Mouse (Mus musculus) liver, embryonic 11.5 days (tissue): ENCODE results near the gene Xlr4c. TPM values are rescaled to one million over a fixed set of nuclear protein-coding genes. Genes with fewer than 3 reads are reported as not detected.
"Not testable (repeated sequence)": the region's sequence is repeated elsewhere in the genome, so short reads cannot be mapped to it uniquely, and the experiment has no call there.

Experiments used
- ATAC-seq: fragments of 200-750 bp; cut with Nextera tagmentation; replicated peaks from 2 replicates; pipeline ENCODE4 v1.8.0; 2017; ENCODE audit warnings: moderate number of reproducible peaks, mild to moderate bottlenecking, moderate TSS enrichment, moderate library complexity; ENCODE audit not compliant: low FRiP score
- DNase-seq: peaks from one replicate; pipeline ENCODE4 v3.0.0-alpha.2; 2017; ENCODE audit warnings: low spot score
- H3K27ac ChIP-seq: fragments of 300-500 bp; sonication (generic); 2 replicates; pipeline ENCODE4 v1.5.1; 2014; ENCODE audit warnings: mild to moderate bottlenecking, low read depth, low read length, control low read depth
- H3K27me3 ChIP-seq: fragments of 300-500 bp; sonication (generic); replicated peaks from 2 replicates; pipeline ENCODE4 v1.6.1; 2014; ENCODE audit warnings: low read length, mixed read lengths; ENCODE audit not compliant: control insufficient read depth, insufficient read depth
- H3K36me3 ChIP-seq: fragments of 300-500 bp; sonication (generic); 2 replicates; pipeline ENCODE4 v1.6.1; 2014; ENCODE audit warnings: mild to moderate bottlenecking, low read length, moderate library complexity, mixed read lengths; ENCODE audit not compliant: control insufficient read depth, insufficient read depth
- H3K4me1 ChIP-seq: fragments of 300-500 bp; sonication (generic); replicated peaks from 2 replicates; pipeline ENCODE4 v1.6.1; 2014; ENCODE audit warnings: low read length, mixed read lengths; ENCODE audit not compliant: control insufficient read depth, insufficient read depth
- H3K4me2 ChIP-seq: fragments of 300-500 bp; sonication (generic); 2 replicates; pipeline ENCODE4 v1.6.1; 2014; ENCODE audit warnings: mild to moderate bottlenecking, control low read depth, moderate library complexity
- H3K4me3 ChIP-seq: fragments of 300-500 bp; sonication (generic); 2 replicates; pipeline ENCODE4 v1.5.1; 2014; ENCODE audit warnings: low read depth, low read length, control low read depth
- H3K9ac ChIP-seq: fragments of 300-500 bp; sonication (generic); 2 replicates; pipeline ENCODE4 v1.6.1; 2014; ENCODE audit warnings: low read depth, low read length, control low read depth
- H3K9me3 ChIP-seq: fragments of 300-500 bp; sonication (generic); 2 replicates; pipeline ENCODE4 v1.6.1; 2016; ENCODE audit warnings: low read length, inconsistent platforms, mixed read lengths; ENCODE audit not compliant: control insufficient read depth
- WGBS: fragments of 180-500 bp; shearing (Covaris S2); extraction: QIAGEN DNeasy Blood & Tissue Kit; methylation state at CpG from one replicate; pipeline ENCODE4 v1.1.7; 2014; 5-methylcytosine and 5-hydroxymethylcytosine counted together
- polyA plus RNA-seq: library from polyadenylated mRNA; unstranded; fragments of >200 nt; fragmentation: Nextera tagmentation; extraction: Ambion mirVana; gene quantifications from 2 replicates; pipeline ENCODE4 v1.2.1, GENCODE M21; 2014

The Xlr4c gene
- polyA plus RNA-seq: 0.53 and 1.2 TPM in 2 replicates

- H3K27ac ChIP-seq, H3K36me3 ChIP-seq, H3K9ac ChIP-seq, DNase-seq, H3K4me3 ChIP-seq, H3K9me3 ChIP-seq, ATAC-seq, H3K4me1 ChIP-seq, H3K4me2 ChIP-seq, H3K27me3 ChIP-seq: not testable (repeated sequence)
- 73% methylated on average over 11 of the region's 14 CpGs for whole genome bisulfite sequencing
Measured at GRCm38 (mm10) chrX:73242821-73243325, at the start of gene Xlr4c. Xlr4c (minus strand) TSS chrX:73243130.

- not testable (repeated sequence) for H3K9ac ChIP-seq, H3K27me3 ChIP-seq, H3K9me3 ChIP-seq, H3K4me1 ChIP-seq, ATAC-seq, DNase-seq, H3K4me2 ChIP-seq, H3K27ac ChIP-seq, H3K4me3 ChIP-seq, H3K36me3 ChIP-seq
- WGBS: 83% methylated on average over 14 of the region's 14 CpGs
Measured at GRCm38 (mm10) chrX:73265270-73265669, 22.3 kb upstream of the Xlr4c start, which contains the start of gene Xlr3c. Xlr3c (minus strand) TSS chrX:73265390.

GRCm38 (mm10) chrX:73262428-73262827 is 19.5 kb upstream of the Xlr4c start:
- H3K27me3 ChIP-seq, H3K36me3 ChIP-seq, DNase-seq, H3K27ac ChIP-seq, H3K4me3 ChIP-seq, H3K9me3 ChIP-seq, ATAC-seq, H3K4me1 ChIP-seq, H3K9ac ChIP-seq, H3K4me2 ChIP-seq: not testable (repeated sequence)
- WGBS: 96% methylated on average over 1 of the region's 2 CpGs

GRCm38 (mm10) chrX:73229288-73229687 is 13.6 kb downstream of the Xlr4c start:
- H3K4me3 ChIP-seq: peak overlapping the region; percentile 66
- WGBS: 32% methylated on average over 3 of the region's 3 CpGs
- no peaks in the 10 kb centered on the region for H3K9me3 ChIP-seq
- H3K36me3 ChIP-seq: no peaks in the 10 kb centered on the region
- peaks cover 3% of the 10 kb centered on the region; the same call in 1 of the 2 replicates for H3K4me1 ChIP-seq
- no peak overlapping the region for H3K27ac ChIP-seq
- no peak overlapping the region for H3K9ac ChIP-seq
- ATAC-seq (no peak), DNase-seq (no peak)
- H3K27me3 ChIP-seq: peaks cover 9% of the 10 kb centered on the region
- peak overlapping the region; percentile 90 for H3K4me2 ChIP-seq

GRCm38 (mm10) chrX:73228606-73229214 is 14.2 kb downstream of the Xlr4c start:
- ATAC-seq: peak; percentile 72
- Histone ChIP-seq H3K9ac (peak overlapping the region; percentile 72), H3K9me3 (no peaks in the 10 kb centered on the region), H3K4me3 (peak overlapping the region; percentile 66), H3K27me3 (peaks cover 9% of the 10 kb centered on the region), H3K36me3 (no peaks in the 10 kb centered on the region), H3K4me2 (peak overlapping the region; percentile 90), H3K27ac (peak overlapping the region; percentile 48), H3K4me1 (peaks cover 3% of the 10 kb centered on the region; the same call in 1 of the 2 replicates)
- 9% methylated on average over 51 of the region's 51 CpGs for WGBS
- peak; percentile 41 for DNase-seq

- Histone ChIP-seq H3K27ac (peak within 1 kb of the TSS; percentile 48), H3K9ac (peak within 1 kb of the TSS; percentile 72), H3K4me1 (peaks cover 3% of the 10 kb centered on the region; the same call in 1 of the 2 replicates), H3K4me2 (peak within 1 kb of the TSS; percentile 90), H3K4me3 (peak within 1 kb of the TSS; percentile 66), H3K9me3 (no peaks in the 10 kb centered on the region), H3K27me3 (peaks cover 9% of the 10 kb centered on the region), H3K36me3 (no peaks in the 10 kb centered on the region)
- 16% methylated on average over 39 of the region's 39 CpGs for WGBS
- ATAC-seq (peak; percentile 95), DNase-seq (peak; percentile 77)
Measured at GRCm38 (mm10) chrX:73227914-73228605, 14.9 kb downstream of the Xlr4c start, which contains the start of gene F8a. F8a (plus strand) TSS chrX:73228291.

- H3K9me3 ChIP-seq: no peaks in the 10 kb centered on the region
- no peaks in the 10 kb centered on the region for H3K36me3 ChIP-seq
- WGBS: 36% methylated on average over 1 of the region's 1 CpGs
- peaks cover 3% of the 10 kb centered on the region; the same call in 1 of the 2 replicates for H3K4me1 ChIP-seq
- H3K4me3 ChIP-seq: no peak overlapping the region
- DNase-seq (no peak), ATAC-seq (no peak)
- peaks cover 9% of the 10 kb centered on the region for H3K27me3 ChIP-seq
- H3K4me2 ChIP-seq: no peak overlapping the region
- no peak overlapping the region for H3K27ac ChIP-seq
- H3K9ac ChIP-seq: no peak overlapping the region
Measured at GRCm38 (mm10) chrX:73225365-73225764, 17.6 kb downstream of the Xlr4c start.

GRCm38 (mm10) chrX:73213819-73214564 is 28.9 kb downstream of the Xlr4c start, which contains the start of gene Xlr4b:
Xlr4b (plus strand) TSS chrX:73214333.
- not testable (repeated sequence) for H3K36me3 ChIP-seq, H3K27ac ChIP-seq, H3K9me3 ChIP-seq, H3K4me2 ChIP-seq, DNase-seq, H3K9ac ChIP-seq, H3K4me3 ChIP-seq, H3K27me3 ChIP-seq, H3K4me1 ChIP-seq, ATAC-seq
- 59% methylated on average over 12 of the region's 19 CpGs for WGBS
